Mouse (Mus musculus) heart, adult 18-20 months (tissue): ENCODE measurements around the gene Nudcd2. TPM values are rescaled to one million over a fixed set of nuclear protein-coding genes. Genes with fewer than 3 reads are reported as not detected.
A peak's percentile ranks its signal among the peaks of the same experiment; 100 is the strongest.

Experiments
- DNase-seq, 2 experiments: peaks; one replicate each; pipeline ENCODE4 v3.0.0; 2021 to 2022; ENCODE audit warnings: mixed read lengths in 1 of 2
- total RNA-seq, 2 experiments: library from RNA; stranded (reverse); gene quantifications; 2 replicates each; pipeline ENCODE4 v1.2.3; 2021

Gene Nudcd2
- total RNA-seq, 2 experiments from 2014 or later, result 14.0 to 16.8 TPM

- DNase-seq, result peak; percentile 95 to 98
Measured at GRCm38 (mm10) chr11:40755109-40755627, 21.7 kb downstream of the Nudcd2 start, which contains the start of gene Ccng1. Gene Ccng1 (minus strand): TSS chr11:40755311.

GRCm38 (mm10) chr11:40755968-40756367 lies 22.5 kb downstream of the Nudcd2 start:
- no peak for DNase-seq

GRCm38 (mm10) chr11:40759896-40760295 lies 26.4 kb downstream of the Nudcd2 start:
- no peak for DNase-seq

- no peak for DNase-seq
Measured at GRCm38 (mm10) chr11:40763395-40763794, 29.9 kb downstream of the Nudcd2 start.

GRCm38 (mm10) chr11:40764690-40765089 lies 31.2 kb downstream of the Nudcd2 start:
- no peak for DNase-seq

GRCm38 (mm10) chr11:40775315-40776269 lies 42.1 kb downstream of the Nudcd2 start:
- peak in 1 of 2 experiments; percentile 43 for DNase-seq

- DNase-seq, result no peak
Measured at GRCm38 (mm10) chr11:40781857-40782256, 48.4 kb downstream of the Nudcd2 start.

GRCm38 (mm10) chr11:40783346-40783745 lies 49.9 kb downstream of the Nudcd2 start:
- no peak for DNase-seq

GRCm38 (mm10) chr11:40784326-40784725 lies 50.9 kb downstream of the Nudcd2 start:
- no peak for DNase-seq

- DNase-seq, result no peak
Measured at GRCm38 (mm10) chr11:40786900-40787299, 53.4 kb downstream of the Nudcd2 start.

Other genes with a start within 250 kb of the Nudcd2 start
- 10 to 100 TPM; 94.5 to 96.3 TPM for gene Mat2b, start 38.5 kb upstream of the Nudcd2 start, total RNA-seq
- gene Hmmr, start 245 bp upstream of the Nudcd2 start, total RNA-seq, result under 1 TPM; 0.25 to 0.49 TPM
- gene Ccng1, start 21.6 kb downstream of the Nudcd2 start, total RNA-seq, result 100 to 1,000 TPM; 495 to 546 TPM